Mouse (Mus musculus): Measurements from ENCODE around the gene Itpr2. TPM values are rescaled to one million over a fixed set of nuclear protein-coding genes. Genes with fewer than 3 reads are reported as not detected.

The Itpr2 gene
- polyA plus RNA-seq, 1 experiment, result 0.14 TPM

DNA sequence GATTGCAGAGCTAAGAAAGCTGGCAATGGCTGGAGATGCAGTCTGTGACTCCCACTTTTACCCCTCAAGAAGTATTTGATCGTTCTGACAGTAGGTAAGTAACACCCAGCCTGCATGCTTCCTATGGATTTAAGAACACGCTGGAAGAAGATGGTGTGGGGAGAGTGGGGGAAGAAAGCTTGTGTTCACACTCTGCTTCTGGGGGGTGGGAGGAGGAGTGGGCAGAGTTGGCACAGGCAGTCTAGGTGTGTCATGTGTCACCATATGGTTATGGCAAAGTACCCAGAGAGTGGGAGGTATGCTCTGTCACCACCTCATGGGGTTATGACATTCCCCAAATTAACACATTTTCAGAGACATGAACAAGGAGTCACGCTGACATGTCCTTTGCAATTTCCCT, 377.5 kb downstream of the Itpr2 start:
- TF ChIP-seq GATA1 (IDR thresholded peaks at IDR 0.05; ENCODE audit: low read length) (no peak), TAL1 (IDR thresholded peaks at IDR 0.05; ENCODE audit: low read length) (no peak)
- Histone ChIP-seq H3K9me3 (ENCODE audit: control insufficient read depth, low read length) (peaks cover 3% of the 10 kb centered on the region; the same call in 1 of the 2 replicates), H3K27me3 (ENCODE audit: control insufficient read depth) (no peaks in the 10 kb centered on the region), H3K36me3 (ENCODE audit: control insufficient read depth) (no peaks in the 10 kb centered on the region), H3K4me3 (replicated peaks) (no peak overlapping the region), H3K4me1 (ENCODE audit: control insufficient read depth) (no peaks in the 10 kb centered on the region)

DNA sequence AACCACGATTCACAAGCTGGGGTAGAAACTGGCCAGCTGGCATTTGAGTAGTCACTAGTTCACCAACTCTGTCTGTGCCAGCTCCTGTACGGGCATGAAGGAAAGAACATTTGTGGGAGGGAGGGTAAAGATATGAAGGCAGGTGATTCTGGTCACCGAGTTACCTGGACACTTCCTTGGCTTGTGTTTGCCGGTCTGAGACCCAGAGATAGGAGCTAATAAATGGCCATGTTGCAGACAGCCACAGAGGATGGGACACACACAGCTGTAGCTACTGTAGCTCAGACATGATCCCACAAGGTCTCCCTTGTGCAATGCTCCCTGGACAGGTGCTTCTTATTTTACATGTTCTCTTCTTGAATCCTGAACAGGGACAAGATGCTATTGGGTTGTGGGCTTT, 378.4 kb downstream of the Itpr2 start:
- no peaks in the 10 kb centered on the region for H3K4me1 ChIP-seq (ENCODE audit: control insufficient read depth)
- no peaks in the 10 kb centered on the region for H3K27me3 ChIP-seq (ENCODE audit: control insufficient read depth)
- no peaks in the 10 kb centered on the region for H3K36me3 ChIP-seq (ENCODE audit: control insufficient read depth)
- H3K9me3 ChIP-seq (ENCODE audit: control insufficient read depth, low read length), result peaks cover 1% of the 10 kb centered on the region; the same call in 1 of the 2 replicates
- no peak overlapping the region for H3K4me3 ChIP-seq (replicated peaks)
- no peak for TF ChIP-seq GATA1 (IDR thresholded peaks at IDR 0.05; ENCODE audit: low read length)
- no peak for TF ChIP-seq TAL1 (IDR thresholded peaks at IDR 0.05; ENCODE audit: low read length)

DNA sequence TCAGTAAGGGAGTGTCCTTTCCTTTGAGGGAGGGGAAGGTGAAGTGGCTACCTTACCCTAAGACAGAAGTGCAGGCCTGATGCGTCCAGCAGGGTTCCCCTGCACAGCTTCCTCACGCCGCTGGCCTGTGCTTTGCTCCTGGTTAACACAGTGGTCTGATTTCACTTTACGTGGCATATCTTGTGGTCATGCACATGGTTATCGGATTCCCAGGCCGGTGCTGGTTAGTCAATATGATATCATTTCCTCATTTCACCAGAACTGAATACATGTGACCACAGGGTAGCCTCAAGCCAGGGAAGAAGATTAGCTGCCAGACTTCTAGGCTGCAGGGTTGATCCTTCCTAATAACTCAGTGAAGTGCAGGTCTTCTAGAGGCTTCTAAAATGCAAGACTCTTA, 381.9 kb downstream of the Itpr2 start:
- Histone ChIP-seq H3K4me1 (ENCODE audit: control insufficient read depth) (no peaks in the 10 kb centered on the region), H3K36me3 (ENCODE audit: control insufficient read depth) (no peaks in the 10 kb centered on the region), H3K4me3 (replicated peaks) (no peak overlapping the region), H3K9me3 (ENCODE audit: control insufficient read depth, low read length) (no peaks in the 10 kb centered on the region), H3K27me3 (ENCODE audit: control insufficient read depth) (no peaks in the 10 kb centered on the region)
- TF ChIP-seq GATA1 (IDR thresholded peaks at IDR 0.05; ENCODE audit: low read length) (no peak), TAL1 (IDR thresholded peaks at IDR 0.05; ENCODE audit: low read length) (no peak)

DNA sequence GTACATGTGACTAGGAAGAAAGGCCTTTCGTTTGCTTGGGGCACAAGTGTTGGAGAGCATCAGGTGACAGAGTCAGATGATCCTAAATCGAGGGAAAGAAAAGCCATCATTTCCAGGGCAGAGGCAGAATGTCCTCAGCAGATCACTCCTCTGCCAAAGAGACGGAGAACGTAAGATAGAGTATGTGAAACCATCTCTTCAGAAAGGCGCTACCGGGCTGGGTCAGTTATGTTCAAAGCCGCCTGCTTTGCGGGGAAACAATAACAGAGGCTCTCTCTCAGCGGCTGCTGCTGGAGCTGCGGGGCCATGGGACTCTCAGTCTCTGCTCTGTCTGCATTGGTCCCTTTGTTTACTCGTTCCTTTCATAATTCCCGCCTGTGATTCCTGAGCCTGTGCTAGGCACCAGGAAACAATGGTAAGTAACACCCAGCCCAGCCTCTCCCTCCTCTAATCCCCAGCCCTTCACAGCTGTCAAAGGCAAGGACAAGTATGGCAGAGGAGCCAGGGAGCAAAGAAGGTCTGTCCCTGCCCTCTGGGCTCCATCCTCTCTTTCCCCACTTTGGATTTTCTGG, 387.2 kb downstream of the Itpr2 start:
- TF ChIP-seq GATA1 (IDR thresholded peaks at IDR 0.05; ENCODE audit: low read length) (no peak), TAL1 (IDR thresholded peaks at IDR 0.05; ENCODE audit: low read length) (no peak)
- H3K27me3 ChIP-seq (ENCODE audit: control insufficient read depth), result no peaks in the 10 kb centered on the region
- H3K9me3 ChIP-seq (ENCODE audit: control insufficient read depth, low read length), result no peaks in the 10 kb centered on the region
- H3K36me3 ChIP-seq (ENCODE audit: control insufficient read depth), result no peaks in the 10 kb centered on the region
- no peak overlapping the region for H3K4me3 ChIP-seq (replicated peaks)
- H3K4me1 ChIP-seq (ENCODE audit: control insufficient read depth), result no peaks in the 10 kb centered on the region

DNA sequence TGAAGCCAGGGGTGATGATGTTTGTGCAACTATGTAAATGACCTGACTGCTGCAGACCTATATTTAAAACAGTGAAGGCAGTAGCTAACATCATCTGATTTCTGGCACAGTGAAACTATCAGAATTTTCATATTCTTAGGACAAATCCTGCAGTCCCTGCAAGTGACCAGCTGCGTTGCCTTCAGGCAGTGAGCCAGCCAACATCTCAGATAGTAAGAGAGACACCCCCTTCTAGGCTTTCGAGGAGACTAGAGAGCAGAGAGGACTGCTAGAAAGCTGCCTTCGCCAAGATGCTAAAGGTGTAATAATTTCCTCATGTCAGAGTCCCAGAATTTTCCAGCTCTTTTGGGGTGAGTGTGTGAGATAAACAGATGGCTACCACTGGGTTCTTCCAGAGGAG, 388.0 kb downstream of the Itpr2 start:
- no peak for TF ChIP-seq GATA1 (IDR thresholded peaks at IDR 0.05; ENCODE audit: low read length)
- no peak for TF ChIP-seq TAL1 (IDR thresholded peaks at IDR 0.05; ENCODE audit: low read length)
- Histone ChIP-seq H3K36me3 (ENCODE audit: control insufficient read depth) (no peaks in the 10 kb centered on the region), H3K9me3 (ENCODE audit: control insufficient read depth, low read length) (no peaks in the 10 kb centered on the region), H3K27me3 (ENCODE audit: control insufficient read depth) (no peaks in the 10 kb centered on the region), H3K4me3 (replicated peaks) (no peak overlapping the region), H3K4me1 (ENCODE audit: control insufficient read depth) (no peaks in the 10 kb centered on the region)

DNA sequence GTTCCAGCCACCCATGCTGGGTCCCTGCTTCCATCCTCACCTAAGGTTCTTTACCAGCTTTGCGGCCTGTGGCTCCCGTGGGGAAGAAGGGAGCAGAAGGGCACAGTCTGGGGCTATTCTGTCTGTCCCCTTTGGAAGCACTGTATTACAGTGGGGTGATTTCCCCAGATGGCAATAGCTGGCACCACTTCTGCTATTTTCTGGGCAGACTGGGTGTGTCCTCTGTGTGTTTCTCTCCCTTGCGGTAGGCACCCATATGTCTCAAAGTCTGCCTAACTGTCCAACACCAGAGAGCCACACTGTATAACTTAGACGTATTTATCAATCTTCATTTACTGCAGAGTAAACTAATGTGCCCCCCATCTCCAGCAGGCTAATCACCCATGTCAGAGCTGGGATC, 388.9 kb downstream of the Itpr2 start:
- no peaks in the 10 kb centered on the region for H3K36me3 ChIP-seq (ENCODE audit: control insufficient read depth)
- TF ChIP-seq TAL1 (IDR thresholded peaks at IDR 0.05; ENCODE audit: low read length) (no peak), GATA1 (IDR thresholded peaks at IDR 0.05; ENCODE audit: low read length) (no peak)
- no peaks in the 10 kb centered on the region for H3K4me1 ChIP-seq (ENCODE audit: control insufficient read depth)
- no peak overlapping the region for H3K4me3 ChIP-seq (replicated peaks)
- no peaks in the 10 kb centered on the region for H3K9me3 ChIP-seq (ENCODE audit: control insufficient read depth, low read length)
- H3K27me3 ChIP-seq (ENCODE audit: control insufficient read depth), result no peaks in the 10 kb centered on the region

DNA sequence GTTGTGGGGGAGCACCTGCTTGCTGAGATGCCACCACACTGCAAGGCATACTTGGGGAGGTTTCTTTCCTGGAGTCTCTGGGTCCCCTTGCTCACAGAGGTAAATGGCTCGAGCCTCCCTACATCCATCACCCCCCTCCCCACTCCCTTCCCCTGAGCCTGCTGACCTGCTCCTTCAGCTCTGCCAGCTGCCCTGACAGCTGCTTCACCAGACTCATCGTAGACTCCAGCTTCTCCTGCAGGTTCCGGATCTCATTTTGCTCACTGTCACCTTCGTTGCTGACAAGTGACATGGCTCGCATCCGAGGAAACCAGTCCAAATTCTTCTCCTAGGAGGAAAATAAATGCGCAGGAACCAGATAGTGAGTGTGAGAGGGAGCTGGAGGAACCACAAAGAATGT, 389.8 kb downstream of the Itpr2 start:
- Histone ChIP-seq H3K27me3 (ENCODE audit: control insufficient read depth) (no peaks in the 10 kb centered on the region), H3K9me3 (ENCODE audit: control insufficient read depth, low read length) (no peaks in the 10 kb centered on the region), H3K4me3 (replicated peaks) (no peak overlapping the region), H3K36me3 (ENCODE audit: control insufficient read depth) (no peaks in the 10 kb centered on the region), H3K4me1 (ENCODE audit: control insufficient read depth) (no peaks in the 10 kb centered on the region)
- TF ChIP-seq TAL1 (IDR thresholded peaks at IDR 0.05; ENCODE audit: low read length), result no peak

DNA sequence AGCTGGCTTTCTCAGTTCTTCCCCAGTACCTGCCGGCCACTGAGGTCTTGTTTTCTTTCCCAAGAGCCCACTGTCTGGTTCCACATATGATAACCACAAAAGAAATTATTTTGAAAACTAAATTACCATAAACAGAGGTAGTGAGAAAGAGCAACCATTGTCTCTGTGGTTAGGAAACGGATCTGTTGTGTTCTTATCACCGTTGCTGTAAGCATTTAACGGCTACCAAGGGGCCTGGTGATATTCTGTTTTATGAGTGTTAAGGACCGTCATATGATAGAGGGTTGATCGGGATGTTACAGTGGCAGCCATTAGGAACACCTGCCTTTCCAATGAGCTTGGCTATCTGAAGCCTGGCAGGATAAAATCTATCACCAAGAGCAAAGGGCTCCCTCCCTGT, 390.2 kb downstream of the Itpr2 start:
- H3K36me3 ChIP-seq (ENCODE audit: control insufficient read depth), result no peaks in the 10 kb centered on the region
- H3K9me3 ChIP-seq (ENCODE audit: control insufficient read depth, low read length), result no peaks in the 10 kb centered on the region
- no peak overlapping the region for H3K4me3 ChIP-seq (replicated peaks)
- H3K27me3 ChIP-seq (ENCODE audit: control insufficient read depth), result no peaks in the 10 kb centered on the region
- no peaks in the 10 kb centered on the region for H3K4me1 ChIP-seq (ENCODE audit: control insufficient read depth)
- TF ChIP-seq TAL1 (IDR thresholded peaks at IDR 0.05; ENCODE audit: low read length) (no peak), GATA1 (IDR thresholded peaks at IDR 0.05; ENCODE audit: low read length) (no peak)

DNA sequence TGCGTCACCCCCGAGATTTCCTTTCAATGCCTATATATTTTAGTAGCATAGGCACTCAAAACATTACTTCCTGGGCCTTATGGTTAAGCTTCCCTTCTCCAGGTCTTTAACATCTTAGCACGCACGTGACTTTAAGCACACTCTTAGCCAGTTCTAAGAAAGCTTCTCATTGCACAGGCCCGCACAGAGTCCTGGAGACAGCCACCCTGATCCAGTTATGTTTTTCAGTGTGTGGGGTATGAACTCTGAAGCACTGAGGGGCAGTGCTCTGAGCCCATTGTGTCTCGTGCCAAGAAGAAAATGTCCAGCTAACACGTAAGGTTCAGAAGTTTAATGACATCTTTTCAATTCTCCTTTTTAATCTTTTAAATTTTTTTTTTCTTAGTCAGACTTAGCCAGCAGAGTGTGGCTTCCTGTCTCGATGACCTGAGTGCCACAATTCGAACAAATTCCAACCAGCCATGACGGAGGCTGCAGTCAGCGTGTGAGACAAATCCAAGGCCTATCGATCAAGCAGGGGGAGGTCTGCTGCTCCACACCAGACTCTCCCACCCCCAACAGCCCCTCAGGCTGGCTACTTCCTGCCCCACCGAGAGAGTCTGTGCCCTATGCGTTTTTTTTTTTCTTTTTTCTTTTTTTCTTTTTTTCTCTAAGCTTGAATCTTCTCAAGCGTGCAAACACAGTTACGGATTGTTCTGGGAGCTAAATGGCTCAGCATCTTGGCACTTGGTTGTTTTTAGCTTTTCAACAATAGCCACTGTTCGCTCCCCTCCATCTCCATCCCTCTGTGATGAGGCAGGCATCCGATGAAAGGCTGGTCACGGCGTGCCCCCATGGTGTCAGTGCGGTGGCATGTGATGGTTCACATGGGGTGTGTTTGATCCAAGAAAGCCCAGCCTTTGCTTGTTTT, 390.9 kb downstream of the Itpr2 start:
- no peaks in the 10 kb centered on the region for H3K36me3 ChIP-seq (ENCODE audit: control insufficient read depth)
- no peak overlapping the region for H3K4me3 ChIP-seq (replicated peaks)
- H3K27me3 ChIP-seq (ENCODE audit: control insufficient read depth), result no peaks in the 10 kb centered on the region
- H3K4me1 ChIP-seq (ENCODE audit: control insufficient read depth), result no peaks in the 10 kb centered on the region
- no peaks in the 10 kb centered on the region for H3K9me3 ChIP-seq (ENCODE audit: control insufficient read depth, low read length)
- TF ChIP-seq GATA1 (IDR thresholded peaks at IDR 0.05; ENCODE audit: low read length) (no peak), TAL1 (IDR thresholded peaks at IDR 0.05; ENCODE audit: low read length) (no peak)
